Mouse (Mus musculus) lung, embryonic 15.5 days (tissue): Measurements from ENCODE around the gene Clnk. TPM values are rescaled to one million over a fixed set of nuclear protein-coding genes. Genes with fewer than 3 reads are reported as not detected.

Source experiments
- ATAC-seq: fragments of 200-750 bp; cut with Nextera tagmentation; 2 replicates; pipeline ENCODE4 v1.8.0; 2017; ENCODE audit warnings: moderate number of reproducible peaks, borderline replicate concordance; ENCODE audit not compliant: low FRiP score, low TSS enrichment; ENCODE audit errors: extremely low read depth
- H3K27ac ChIP-seq: fragments of 300-500 bp; sonication (generic); 2 replicates; pipeline ENCODE4 v1.5.1; 2015; ENCODE audit warnings: moderate library complexity, mild to moderate bottlenecking, inconsistent platforms
- H3K27me3 ChIP-seq: fragments of 300-500 bp; sonication (generic); 2 replicates; pipeline ENCODE4 v1.6.1; 2015; ENCODE audit warnings: inconsistent platforms
- H3K36me3 ChIP-seq: fragments of 300-500 bp; sonication (generic); 2 replicates; pipeline ENCODE4 v1.6.1; 2015; ENCODE audit warnings: inconsistent platforms
- H3K4me1 ChIP-seq: fragments of 300-500 bp; sonication (generic); 2 replicates; pipeline ENCODE4 v1.6.1; 2015; ENCODE audit warnings: inconsistent platforms
- H3K4me2 ChIP-seq: fragments of 300-500 bp; sonication (generic); 2 replicates; pipeline ENCODE4 v1.6.1; 2015; ENCODE audit warnings: inconsistent platforms, mild to moderate bottlenecking, moderate library complexity
- H3K4me3 ChIP-seq: fragments of 300-500 bp; sonication (generic); 2 replicates; pipeline ENCODE4 v1.5.1; 2015; ENCODE audit warnings: mild to moderate bottlenecking, inconsistent platforms
- H3K9ac ChIP-seq: fragments of 300-500 bp; sonication (generic); 2 replicates; pipeline ENCODE4 v1.6.1; 2015; ENCODE audit warnings: inconsistent platforms
- H3K9me3 ChIP-seq: fragments of 300-500 bp; sonication (generic); 2 replicates; pipeline ENCODE4 v1.6.1; 2016; ENCODE audit warnings: inconsistent platforms
- WGBS: fragments of 180-500 bp; shearing (Covaris S2); methylation state at CpG from one replicate; pipeline ENCODE4 v1.1.7; 2015; 5-methylcytosine and 5-hydroxymethylcytosine counted together
- polyA plus RNA-seq: library from polyadenylated mRNA; unstranded; fragments of >200 nt; fragmentation: Nextera tagmentation; extraction: Ambion mirVana; gene quantifications from 2 replicates; pipeline ENCODE4 v1.2.1, GENCODE M21; 2015

Gene Clnk
- polyA plus RNA-seq, 1 experiment from 2014 or later: 0.25 TPM

GRCm38 (mm10) chr5:38702941-38703340 lies 173.7 kb downstream of the Clnk start:
- Histone ChIP-seq H3K27me3 (no peaks in the 10 kb centered on the region), H3K9me3 (no peaks in the 10 kb centered on the region), H3K4me2 (no peak overlapping the region), H3K36me3 (no peaks in the 10 kb centered on the region), H3K4me3 (no peak overlapping the region), H3K9ac (no peak overlapping the region), H3K27ac (no peak overlapping the region), H3K4me1 (no peaks in the 10 kb centered on the region)
- 82% methylated on average over 6 of the region's 6 CpGs for WGBS
- no peak for ATAC-seq

DNA sequence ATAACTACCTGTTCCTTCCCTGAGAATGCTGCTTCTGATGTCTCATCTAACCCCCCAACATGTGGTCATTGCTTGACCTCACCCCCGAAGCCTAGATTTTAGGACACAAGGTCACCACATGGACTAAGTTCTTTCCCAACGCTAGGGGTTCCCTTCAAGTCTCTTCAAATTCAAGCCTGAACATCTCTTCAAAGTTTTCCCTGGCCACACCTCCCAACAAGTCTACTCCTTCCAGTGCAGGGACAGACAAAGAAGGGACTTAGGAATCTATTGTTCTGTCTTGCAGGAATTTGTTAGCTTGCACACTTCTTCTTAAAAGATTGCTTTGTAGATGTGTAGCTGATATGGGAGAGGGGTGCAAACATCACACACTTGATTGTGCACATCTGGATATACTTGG lies 174.5 kb downstream of the Clnk start:
- H3K9me3 ChIP-seq: no peaks in the 10 kb centered on the region
- 68% methylated on average over 2 of the region's 2 CpGs for WGBS
- no peaks in the 10 kb centered on the region for H3K27me3 ChIP-seq
- H3K4me1 ChIP-seq: no peaks in the 10 kb centered on the region
- no peak overlapping the region for H3K4me3 ChIP-seq
- H3K27ac ChIP-seq: no peak overlapping the region
- H3K36me3 ChIP-seq: no peaks in the 10 kb centered on the region
- no peak overlapping the region for H3K4me2 ChIP-seq
- no peak for ATAC-seq
- H3K9ac ChIP-seq: no peak overlapping the region

- H3K9ac ChIP-seq: no peak overlapping the region
- H3K27ac ChIP-seq: no peak overlapping the region
- no peaks in the 10 kb centered on the region for H3K9me3 ChIP-seq
- H3K4me1 ChIP-seq: no peaks in the 10 kb centered on the region
- H3K27me3 ChIP-seq: no peaks in the 10 kb centered on the region
- H3K4me3 ChIP-seq: no peak overlapping the region
- H3K4me2 ChIP-seq: no peak overlapping the region
- no peaks in the 10 kb centered on the region for H3K36me3 ChIP-seq
- no peak for ATAC-seq
- 67% methylated on average over 5 of the region's 5 CpGs for WGBS
Measured at GRCm38 (mm10) chr5:38698466-38698865, 178.1 kb downstream of the Clnk start.

- no peaks in the 10 kb centered on the region for H3K36me3 ChIP-seq
- no peak overlapping the region for H3K9ac ChIP-seq
- H3K4me2 ChIP-seq: no peak overlapping the region
- no peaks in the 10 kb centered on the region for H3K9me3 ChIP-seq
- H3K4me3 ChIP-seq: no peak overlapping the region
- no peaks in the 10 kb centered on the region for H3K4me1 ChIP-seq
- H3K27me3 ChIP-seq: no peaks in the 10 kb centered on the region
- no peak overlapping the region for H3K27ac ChIP-seq
- no peak for ATAC-seq
- WGBS: 52% methylated on average over 3 of the region's 3 CpGs
Measured at GRCm38 (mm10) chr5:38698046-38698445, 178.6 kb downstream of the Clnk start.

GRCm38 (mm10) chr5:38696616-38697375 lies 179.8 kb downstream of the Clnk start:
- Histone ChIP-seq H3K9me3 (no peaks in the 10 kb centered on the region), H3K27ac (no peak overlapping the region), H3K4me2 (no peak overlapping the region), H3K4me1 (no peaks in the 10 kb centered on the region), H3K36me3 (no peaks in the 10 kb centered on the region), H3K9ac (no peak overlapping the region), H3K4me3 (no peak overlapping the region), H3K27me3 (no peaks in the 10 kb centered on the region)
- WGBS: 67% methylated on average over 8 of the region's 8 CpGs
- ATAC-seq: no peak

DNA sequence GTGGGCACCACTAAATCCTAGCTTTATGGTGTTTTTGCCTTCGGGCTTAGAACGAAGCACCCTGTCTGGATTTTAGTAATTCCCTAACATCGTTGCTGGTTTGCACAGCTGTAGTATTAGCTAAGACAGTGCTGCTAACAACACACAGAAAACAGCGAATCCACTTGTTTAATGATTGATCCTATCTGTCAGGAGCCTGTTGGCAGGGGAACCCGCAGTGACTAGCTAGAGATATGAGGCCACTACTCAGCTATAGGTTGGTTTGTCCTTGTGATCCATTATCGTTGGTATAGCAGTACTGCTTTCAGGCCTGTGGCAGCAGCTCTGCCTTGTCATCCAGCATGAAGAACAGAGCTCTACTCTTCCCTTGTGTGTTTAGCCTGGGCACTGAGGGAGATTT lies 183.8 kb downstream of the Clnk start:
- Histone ChIP-seq H3K36me3 (no peaks in the 10 kb centered on the region), H3K9me3 (no peaks in the 10 kb centered on the region), H3K4me3 (no peak overlapping the region), H3K4me1 (no peaks in the 10 kb centered on the region), H3K27ac (no peak overlapping the region), H3K4me2 (no peak overlapping the region), H3K27me3 (no peaks in the 10 kb centered on the region), H3K9ac (no peak overlapping the region)
- no peak for ATAC-seq
- 74% methylated on average over 6 of the region's 6 CpGs for WGBS

- WGBS: 79% methylated on average over 6 of the region's 6 CpGs
- Histone ChIP-seq H3K9ac (no peak overlapping the region), H3K4me3 (no peak overlapping the region), H3K27ac (no peak overlapping the region), H3K4me1 (no peaks in the 10 kb centered on the region), H3K9me3 (no peaks in the 10 kb centered on the region), H3K27me3 (no peaks in the 10 kb centered on the region), H3K36me3 (no peaks in the 10 kb centered on the region), H3K4me2 (no peak overlapping the region)
- ATAC-seq: no peak
Measured at GRCm38 (mm10) chr5:38689186-38689585, 187.4 kb downstream of the Clnk start.

DNA sequence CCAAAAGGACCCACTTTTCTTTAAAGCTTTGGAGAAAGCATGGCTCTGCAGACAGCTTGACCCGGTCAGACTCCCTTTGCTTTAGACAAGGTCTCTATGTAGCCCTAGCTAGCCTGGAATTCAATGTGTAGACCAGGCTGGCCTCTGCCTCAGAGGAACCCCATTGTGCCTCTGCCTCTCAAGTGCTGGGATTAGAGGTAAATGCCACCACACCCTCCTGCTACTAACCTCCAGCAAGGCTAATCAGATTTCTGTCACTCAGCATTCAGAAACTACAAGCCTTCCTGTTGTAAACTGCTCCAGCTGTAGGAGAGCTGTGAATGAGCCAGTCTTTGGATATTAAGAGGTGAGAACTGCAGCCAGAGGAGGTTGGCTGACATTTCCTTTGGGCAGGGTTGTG lies 188.9 kb downstream of the Clnk start:
- H3K4me3 ChIP-seq: no peak overlapping the region
- no peak overlapping the region for H3K27ac ChIP-seq
- 83% methylated on average over 1 of the region's 1 CpGs for WGBS
- H3K36me3 ChIP-seq: no peaks in the 10 kb centered on the region; the same call in 1 of the 2 replicates
- no peaks in the 10 kb centered on the region for H3K9me3 ChIP-seq
- H3K4me1 ChIP-seq: peaks cover 7% of the 10 kb centered on the region
- no peak overlapping the region for H3K4me2 ChIP-seq
- no peaks in the 10 kb centered on the region for H3K27me3 ChIP-seq
- no peak for ATAC-seq
- H3K9ac ChIP-seq: no peak overlapping the region

GRCm38 (mm10) chr5:38684164-38684911 lies 192.3 kb downstream of the Clnk start, which contains the start of gene Zfp518b:
Gene Zfp518b (minus strand): TSS chr5:38684826.
- H3K9ac ChIP-seq: peak within 1 kb of the TSS; percentile 96
- H3K4me2 ChIP-seq: peak within 1 kb of the TSS; percentile 85
- peaks cover 7% of the 10 kb centered on the region for H3K4me1 ChIP-seq
- H3K36me3 ChIP-seq: peaks cover 31% of the 10 kb centered on the region
- ATAC-seq: peak; percentile 95
- H3K27me3 ChIP-seq: no peaks in the 10 kb centered on the region
- H3K4me3 ChIP-seq: peak within 1 kb of the TSS; percentile 91
- H3K27ac ChIP-seq: peak within 1 kb of the TSS; percentile 90
- H3K9me3 ChIP-seq: no peaks in the 10 kb centered on the region
- under 1% methylated on average over 89 of the region's 89 CpGs for WGBS

GRCm38 (mm10) chr5:38658836-38659235 lies 217.8 kb downstream of the Clnk start:
- Histone ChIP-seq H3K9ac (no peak overlapping the region), H3K4me1 (no peaks in the 10 kb centered on the region), H3K27ac (no peak overlapping the region), H3K36me3 (no peaks in the 10 kb centered on the region), H3K4me2 (no peak overlapping the region), H3K27me3 (no peaks in the 10 kb centered on the region), H3K4me3 (no peak overlapping the region), H3K9me3 (no peaks in the 10 kb centered on the region)
- 84% methylated on average over 5 of the region's 5 CpGs for WGBS
- no peak for ATAC-seq
